ENCODE assay signal across 13 mouse cellular contexts in genomic region chr6:99446801-99447415, GRCm38 (mm10).
DNase-seq lines count a peak whose midpoint lies in the region; ATAC-seq and TF ChIP-seq lines count a peak whose summit lies in the region.
"Had no signal": no experiment of that assay in that cellular context is flagged by ENCODE, and none has a peak within 500 bp of the region (broad histone marks: within the 10 kb centered on the region; RNA-seq: fewer than 3 reads in every experiment).

No protein-coding gene starts in this region.

- peaks cover 6% of the 10 kb centered on the region; the same call in 1 of the 2 replicates for H3K4me1 ChIP-seq in stomach, postnatal 0 days (replicated peaks; ENCODE audit: control insufficient read depth, insufficient read depth)

- no peaks in the 10 kb centered on the region for H3K27me3 ChIP-seq in stomach, postnatal 0 days (ENCODE audit: control insufficient read depth, insufficient read depth, low read length)

- no peak for TF ChIP-seq CTCF in stomach, postnatal 0 days (IDR thresholded peaks at IDR 0.05; ENCODE audit: low read depth)

- H3K36me3 ChIP-seq in stomach, postnatal 0 days (ENCODE audit: control insufficient read depth, insufficient read depth, low read length), result 0 out of 2 replicates have a peak, but pooled peaks cover 2% of the 10 kb centered on the region

- no peak overlapping the region for H3K4me2 ChIP-seq in stomach, postnatal 0 days (replicated peaks; ENCODE audit: low read depth)
- H3K4me2 ChIP-seq: lung, embryonic 14.5 days had no signal

- H3K9ac ChIP-seq in stomach, postnatal 0 days (ENCODE audit: low read length), result no peak overlapping the region
- H3K9ac ChIP-seq: lung, embryonic 14.5 days had no signal

- no peak overlapping the region for H3K4me3 ChIP-seq in stomach, postnatal 0 days (ENCODE audit: low read depth, low read length)

- no peak for TF ChIP-seq EP300 in stomach, postnatal 0 days (optimal IDR thresholded peaks at IDR 0.05)

- no peaks in the 10 kb centered on the region for H3K9me3 ChIP-seq in stomach, postnatal 0 days (ENCODE audit: control insufficient read depth, low read length)

- ATAC-seq in cerebellum, adult (ENCODE audit: insufficient number of reproducible peaks, low FRiP score, low TSS enrichment), result peak; percentile 32; the same call in 1 of the 2 replicates
- no peak for ATAC-seq in stomach, postnatal 0 days (ENCODE audit: low FRiP score, low TSS enrichment)
- ATAC-seq: inflammation-experienced regulatory T-cells, adult 6 months had no signal

- DNase-seq in cerebellum, postnatal 4 days (ENCODE audit: low spot score in 2 of 2), result no peak
- peak; percentile 75 for DNase-seq in Muller cell, postnatal 12 days (ENCODE audit: inconsistent ontology term)
- peak; percentile 28 for DNase-seq in cerebellum, adult 11 months
- DNase-seq in cerebellum, postnatal 25 days, result peak; percentile 44 to 61
- DNase-seq in right cerebral cortex, postnatal 10 days (ENCODE audit: low spot score in 2 of 2), result no peak
- DNase-seq in B cell, adult 2 months, result no peak
- no peak for DNase-seq in stomach, postnatal 0 days (ENCODE audit: low spot score)
- DNase-seq: kidney, postnatal 10 days; liver; lung, embryonic 14.5 days; midbrain, embryonic 14.5 days had no signal

- 86% methylated on average over 12 of the region's 12 CpGs for WGBS in stomach, postnatal 0 days

- H3K27ac ChIP-seq in stomach, postnatal 0 days (replicated peaks), result no peak overlapping the region

Comparison
In these comparisons a context has a peak if more than half of its experiments do, and no peak if none do; other contexts are left out.
1. DNase-seq: peak in Muller cell, postnatal 12 days (single experiment), cerebellum, adult 11 months (single experiment) and cerebellum, postnatal 25 days (2 of 2); none in cerebellum, postnatal 4 days (0 of 2), right cerebral cortex, postnatal 10 days (0 of 2), B cell, adult 2 months (0 of 2) and stomach, postnatal 0 days (single experiment).